Mouse (Mus musculus) stomach, postnatal 0 days (tissue): ENCODE measurements around the gene Gad1.

Experiments used
- CTCF ChIP-seq: IDR thresholded peaks from 2 replicates; pipeline ENCODE4 v1.5.1; 2016; ENCODE audit warnings: antibody characterized with exemption, low read depth, mild to moderate bottlenecking, moderate library complexity
- EP300 ChIP-seq: optimal IDR thresholded peaks from 2 replicates; pipeline ENCODE3; 2016; ENCODE audit warnings: antibody characterized with exemption

DNA sequence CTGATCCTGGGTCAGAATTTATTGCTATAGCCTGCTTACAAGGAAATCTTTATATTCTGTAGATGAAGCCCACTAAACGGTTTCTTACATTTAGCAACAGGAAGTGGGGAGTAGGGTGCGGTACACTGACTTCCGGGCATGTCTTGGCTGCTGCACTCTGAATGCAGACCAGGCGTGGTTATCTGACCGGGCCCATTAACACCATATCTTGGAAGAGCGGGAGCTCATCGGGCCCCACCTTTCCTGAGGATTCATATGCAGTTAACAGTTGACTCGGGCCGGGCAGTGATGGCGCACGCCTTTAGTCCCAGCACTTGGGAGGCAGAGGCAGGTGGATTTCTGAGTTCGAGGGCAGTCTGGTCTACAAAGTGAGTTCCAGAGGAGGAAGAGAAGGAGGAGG lies 75.5 kb downstream of the Gad1 start:
- TF ChIP-seq CTCF, result no peak
- no peak for TF ChIP-seq EP300
